Mouse (Mus musculus): ENCODE results near the gene Gm8138. TPM values are rescaled to one million over a fixed set of nuclear protein-coding genes. Genes with fewer than 3 reads are reported as not detected.
"Not testable (repeated sequence)": the region's sequence is repeated elsewhere in the genome, so short reads cannot be mapped to it uniquely, and the experiment has no call there.

Gm8138 gene
- polyA plus RNA-seq (2012; rRNA removed), result not detected in 2 replicates

- not testable (repeated sequence) for DNase-seq (ENCODE audit: low read depth)
These were observed at the start of gene Gm8138 for GRCm38 (mm10) chr14:43416250-43416649. Gene Gm8138, minus strand, starts transcription at chr14:43416350.

- DNase-seq (ENCODE audit: low read depth), result not testable (repeated sequence)
These were observed 54.4 kb downstream of the Gm8138 start for GRCm38 (mm10) chr14:43361713-43362112.

Other genes starting within 250 kb of the Gm8138 start
- 0.04 TPM in 1 of 2 replicates, not detected in the other for gene Gm7233, start 236.5 kb downstream of the Gm8138 start, polyA plus RNA-seq (2012; rRNA removed)
- gene Gm8122, start 181.0 kb downstream of the Gm8138 start, polyA plus RNA-seq (2012; rRNA removed), result not detected in 2 replicates
- not detected in 2 replicates for gene Gm8126, start 157.7 kb downstream of the Gm8138 start, polyA plus RNA-seq (2012; rRNA removed)
- gene Gm9732, start 141.3 kb downstream of the Gm8138 start, polyA plus RNA-seq (2012; rRNA removed), result not detected in 2 replicates
- not detected in 2 replicates for gene Gm8127, start 122.5 kb downstream of the Gm8138 start, polyA plus RNA-seq (2012; rRNA removed)
- gene 1700001F09Rik, start 68.5 kb downstream of the Gm8138 start, polyA plus RNA-seq (2012; rRNA removed), result 0.10 TPM in 1 of 2 replicates, not detected in the other
- gene Gm5799, start 127.2 kb upstream of the Gm8138 start, polyA plus RNA-seq (2012; rRNA removed), result not detected in 2 replicates
- not detected in 2 replicates for gene Gm17654, start 162.8 kb upstream of the Gm8138 start, polyA plus RNA-seq (2012; rRNA removed)
- gene Gm10375, start 191.7 kb upstream of the Gm8138 start, polyA plus RNA-seq (2012; rRNA removed), result not detected in 2 replicates

Data from brain, embryonic 14.5 days (tissue).